Comparison of ENCODE assay signal across 7 mouse cellular contexts in genomic region chr3:144204413-144205311, GRCm38 (mm10). TPM values are rescaled to one million over a fixed set of nuclear protein-coding genes. Genes with fewer than 3 reads are reported as not detected.
DNase-seq lines count a peak whose midpoint lies in the region; ATAC-seq and TF ChIP-seq lines count a peak whose summit lies in the region.

TSS of gene Lmo4 (minus strand) at chr3:144205220.

- H3K4me3 ChIP-seq in cortical plate, adult 2 months (ENCODE audit: insufficient read depth, low read length): peak within 1 kb of the TSS; percentile 67
- H3K4me3 ChIP-seq in small intestine, adult 2 months (ENCODE audit: low read depth, low read length): peak within 1 kb of the TSS; percentile 92

- ATAC-seq in inflammation-experienced regulatory T-cells, adult 6 months: peak; percentile 42

- TF ChIP-seq POLR2A in cortical plate, adult 2 months (IDR thresholded peaks at IDR 0.05; ENCODE audit: extremely low read depth, insufficient read depth, low read length): 0 out of 2 replicates have a peak, but pooled peaks have one; percentile 40
- TF ChIP-seq POLR2A in small intestine, adult 2 months (IDR thresholded peaks at IDR 0.05; ENCODE audit: low read depth, low read length): peak; percentile 70

- intact Hi-C loops in left cerebral cortex, postnatal 36 days (cut with DNase I): loop anchor here (5.0 to 10.0 kb wide), 8 partner anchors 193 to 1322 kb away; partner anchors contain the start of gene Pkn2

- H3K27ac ChIP-seq in cortical plate, adult 2 months (ENCODE audit: insufficient read depth, low read length): peak within 1 kb of the TSS; percentile 94
- H3K27ac ChIP-seq in small intestine, adult 2 months (ENCODE audit: insufficient read depth, low read depth, low read length): peak within 1 kb of the TSS; percentile 71

- WGBS in small intestine, adult 2 months: under 1% methylated on average over 71 of the region's 76 CpGs

- H3K36me3 ChIP-seq in small intestine, adult 2 months (ENCODE audit: control insufficient read depth, insufficient read depth, low read length): no peaks in the 10 kb centered on the region

- H3K27me3 ChIP-seq in small intestine, adult 2 months (ENCODE audit: control insufficient read depth, insufficient read depth, low read length): no peaks in the 10 kb centered on the region

- no peak for TF ChIP-seq CTCF in cortical plate, adult 2 months (IDR thresholded peaks at IDR 0.05; ENCODE audit: extremely low read depth, insufficient read depth, low read length)
- no peak for TF ChIP-seq CTCF in small intestine, adult 2 months (IDR thresholded peaks at IDR 0.05; ENCODE audit: extremely low read depth, insufficient read length, insufficient replicate concordance, low read depth, low read length)

- DNase-seq in adrenal gland, adult (ENCODE audit: inconsistent age in 2 of 2, low spot score in 1 of 2): peak; percentile 88 to 95
- peak; percentile 89 for DNase-seq in gastrocnemius, postnatal 25 days
- DNase-seq in left cerebral cortex, postnatal 36 days (ENCODE audit: low spot score in 2 of 2): peak; percentile 80 to 86
- DNase-seq in mesoderm, embryonic 11.5 days (ENCODE audit: low read depth, low spot score): peak; percentile 74

- H3K4me1 ChIP-seq in cortical plate, adult 2 months (ENCODE audit: control insufficient read depth, insufficient read depth, low read length): peaks cover 2% of the 10 kb centered on the region; the same call in 1 of the 2 replicates
- peaks cover 5% of the 10 kb centered on the region; the same call in 1 of the 2 replicates for H3K4me1 ChIP-seq in small intestine, adult 2 months (ENCODE audit: control insufficient read depth, insufficient read depth, insufficient read length, low read length)

RNA-seq across cellular contexts. Expression of gene Lmo4, which starts in this region (rescaled TPM):
- polyA plus RNA-seq in cortical plate, adult 2 months (2012; rRNA removed): 338 and 350 TPM in 2 replicates
- total RNA-seq in gastrocnemius, postnatal 25 days (2021): 10 to 100 TPM; 17.9 to 18.9 TPM
- 10 to 100 TPM in 2 of 3 experiments, 1 to 10 TPM in 1; 8.6 to 12.7 (median 10.9) TPM for polyA plus RNA-seq in inflammation-experienced regulatory T-cells, adult 6 months (2017; shearing (Covaris generic))
- 100 to 1,000 TPM; 301 to 330 TPM for total RNA-seq in left cerebral cortex, postnatal 36 days (2021)
- 23.8 and 27.6 TPM in 2 replicates for polyA plus RNA-seq in small intestine, adult 2 months (2012; rRNA removed)

Comparison
In these comparisons a context has a peak if more than half of its experiments do, and no peak if none do; other contexts are left out.
1. Peak in every context shown above with its lines: DNase-seq, ATAC-seq, H3K4me3 ChIP-seq and H3K27ac ChIP-seq.
2. RNA of gene Lmo4 (total RNA-seq): 301 to 330 TPM in left cerebral cortex, postnatal 36 days; 17.9 to 18.9 TPM in gastrocnemius, postnatal 25 days; every median in the first group is over 10 times any median in the second.
3. RNA of gene Lmo4 (polyA plus RNA-seq): 338 to 350 TPM in cortical plate, adult 2 months; 23.8 to 27.6 TPM in small intestine, adult 2 months and 8.6 to 12.7 TPM in inflammation-experienced regulatory T-cells, adult 6 months; every median in the first group is over 10 times any median in the second.